Mouse (Mus musculus) embryonic facial prominence, embryonic 12.5 days (tissue): Measurements from ENCODE around the gene Tfap2e. TPM values are rescaled to one million over a fixed set of nuclear protein-coding genes. Genes with fewer than 3 reads are reported as not detected.

Experiments
- ATAC-seq: fragments of 200-750 bp; cut with Nextera tagmentation; 2 replicates; pipeline ENCODE4 v1.8.0; 2017; ENCODE audit not compliant: insufficient number of reproducible peaks, insufficient read depth, low FRiP score, low TSS enrichment
- H3K27ac ChIP-seq: fragments of 300-500 bp; sonication (generic); 2 replicates; pipeline ENCODE4 v1.5.1; 2016; ENCODE audit warnings: mild to moderate bottlenecking
- H3K27me3 ChIP-seq: fragments of 300-500 bp; sonication (generic); 2 replicates; pipeline ENCODE4 v1.6.1; 2016; ENCODE audit warnings: mild to moderate bottlenecking, moderate library complexity
- H3K36me3 ChIP-seq: fragments of 300-500 bp; sonication (generic); 2 replicates; pipeline ENCODE4 v1.6.1; 2016; ENCODE audit warnings: mild to moderate bottlenecking
- H3K4me1 ChIP-seq: fragments of 300-500 bp; sonication (generic); 2 replicates; pipeline ENCODE4 v1.6.1; 2016
- H3K4me2 ChIP-seq: fragments of 300-500 bp; sonication (generic); replicated peaks from 2 replicates; pipeline ENCODE4 v1.6.1; 2016; ENCODE audit warnings: mild to moderate bottlenecking, moderate library complexity
- H3K4me3 ChIP-seq: fragments of 300-500 bp; sonication (generic); 2 replicates; pipeline ENCODE4 v1.5.1; 2016; ENCODE audit warnings: mild to moderate bottlenecking
- H3K9ac ChIP-seq: fragments of 300-500 bp; sonication (generic); 2 replicates; pipeline ENCODE4 v1.6.1; 2016; ENCODE audit warnings: mild to moderate bottlenecking, moderate library complexity
- H3K9me3 ChIP-seq: fragments of 300-500 bp; sonication (generic); 2 replicates; pipeline ENCODE4 v1.6.1; 2016; ENCODE audit warnings: mild to moderate bottlenecking, moderate library complexity
- WGBS: fragments of 180-500 bp; shearing (Covaris S2); methylation state at CpG from one replicate; pipeline ENCODE4 v1.1.7; 2016; 5-methylcytosine and 5-hydroxymethylcytosine counted together
- polyA plus RNA-seq: library from polyadenylated mRNA; unstranded; fragments of >200 nt; fragmentation: Nextera tagmentation; extraction: Ambion mirVana; gene quantifications from 2 replicates; pipeline ENCODE4 v1.2.1, GENCODE M21; 2016

Gene Tfap2e
- polyA plus RNA-seq, 1 experiment from 2014 or later, result not detected

DNA sequence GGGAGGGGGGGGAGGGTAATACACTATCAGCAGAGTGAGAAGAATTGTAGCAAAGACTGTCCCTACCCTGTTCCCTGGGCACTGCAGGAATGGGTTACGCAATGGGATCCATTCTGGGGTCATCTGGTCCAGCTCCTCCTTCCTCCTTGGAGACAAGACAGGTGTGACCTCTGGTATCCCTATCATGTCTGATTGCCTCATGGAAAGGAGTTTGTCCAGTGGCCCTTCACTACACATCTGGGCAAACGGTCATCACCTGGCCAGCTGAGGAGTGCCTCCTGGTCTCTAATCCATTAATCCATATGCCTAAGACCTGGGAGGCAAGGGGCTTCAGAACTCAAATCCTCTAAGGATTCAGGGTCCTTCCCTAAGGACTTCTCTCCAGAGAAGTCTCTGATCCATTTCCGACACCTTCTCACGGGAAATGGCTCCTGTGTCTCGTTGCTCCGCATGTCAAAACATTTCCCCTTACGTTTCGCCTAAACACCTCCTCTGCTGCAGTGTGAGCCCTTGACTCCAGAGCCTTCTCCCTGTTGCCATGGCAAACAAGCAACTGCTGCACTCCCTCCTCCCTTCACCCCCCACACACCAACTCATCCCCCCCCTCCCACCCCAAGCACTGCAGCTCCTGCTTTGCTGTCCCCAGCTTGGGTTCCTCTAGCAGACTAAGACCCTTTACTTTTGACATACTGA lies 15.0 kb upstream of the Tfap2e start:
- Histone ChIP-seq H3K27ac (no peak overlapping the region), H3K4me3 (no peak overlapping the region), H3K36me3 (peaks cover 44% of the 10 kb centered on the region), H3K4me1 (peaks cover 28% of the 10 kb centered on the region), H3K9ac (no peak overlapping the region), H3K4me2 (peak overlapping the region; percentile 99; the same call in 1 of the 2 replicates), H3K27me3 (no peaks in the 10 kb centered on the region), H3K9me3 (no peaks in the 10 kb centered on the region)
- ATAC-seq, result no peak
- 79% methylated on average over 8 of the region's 8 CpGs for WGBS

- 91% methylated on average over 26 of the region's 26 CpGs for WGBS
- Histone ChIP-seq H3K36me3 (peaks cover 49% of the 10 kb centered on the region), H3K4me3 (no peak overlapping the region), H3K27me3 (no peaks in the 10 kb centered on the region), H3K9me3 (no peaks in the 10 kb centered on the region), H3K27ac (no peak overlapping the region), H3K4me2 (no peak overlapping the region), H3K4me1 (peaks cover 28% of the 10 kb centered on the region), H3K9ac (no peak overlapping the region)
- ATAC-seq, result no peak
These were observed 14.1 kb upstream of the Tfap2e start for GRCm38 (mm10) chr4:126750046-126750683.

DNA sequence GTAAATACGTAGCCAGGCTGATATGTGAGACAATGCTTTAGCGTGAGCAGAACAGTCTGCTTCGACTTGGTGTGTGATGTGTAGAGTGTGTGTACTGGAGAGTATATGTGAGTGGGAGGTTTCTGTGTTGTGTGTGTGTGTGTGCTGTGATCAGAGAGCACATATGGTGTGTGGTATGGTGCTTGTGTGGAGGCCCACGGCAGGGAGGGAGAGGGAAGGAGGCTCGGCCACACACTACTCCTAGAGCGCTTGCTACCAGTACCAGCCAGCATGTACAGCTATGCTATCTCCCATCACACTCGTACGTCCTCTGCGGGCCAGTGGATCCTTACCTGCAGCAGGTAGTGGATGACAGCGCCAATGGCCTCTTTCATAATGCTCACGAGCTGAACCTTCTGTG lies 13.5 kb upstream of the Tfap2e start:
- H3K4me1 ChIP-seq, result peaks cover 26% of the 10 kb centered on the region
- H3K4me3 ChIP-seq, result no peak overlapping the region
- ATAC-seq, result no peak
- no peaks in the 10 kb centered on the region for H3K27me3 ChIP-seq
- H3K4me2 ChIP-seq, result no peak overlapping the region
- peaks cover 55% of the 10 kb centered on the region for H3K36me3 ChIP-seq
- H3K27ac ChIP-seq, result no peak overlapping the region
- 86% methylated on average over 11 of the region's 11 CpGs for WGBS
- no peak overlapping the region; the same call in 1 of the 2 replicates for H3K9ac ChIP-seq
- no peaks in the 10 kb centered on the region for H3K9me3 ChIP-seq

GRCm38 (mm10) chr4:126748381-126748780 lies 12.3 kb upstream of the Tfap2e start:
- H3K4me3 ChIP-seq, result no peak overlapping the region
- no peak overlapping the region for H3K27ac ChIP-seq
- H3K4me2 ChIP-seq, result no peak overlapping the region
- no peaks in the 10 kb centered on the region for H3K9me3 ChIP-seq
- H3K27me3 ChIP-seq, result no peaks in the 10 kb centered on the region
- WGBS, result 90% methylated on average over 8 of the region's 8 CpGs
- no peak for ATAC-seq
- peaks cover 60% of the 10 kb centered on the region for H3K36me3 ChIP-seq
- peaks cover 32% of the 10 kb centered on the region for H3K4me1 ChIP-seq
- H3K9ac ChIP-seq, result no peak overlapping the region

DNA sequence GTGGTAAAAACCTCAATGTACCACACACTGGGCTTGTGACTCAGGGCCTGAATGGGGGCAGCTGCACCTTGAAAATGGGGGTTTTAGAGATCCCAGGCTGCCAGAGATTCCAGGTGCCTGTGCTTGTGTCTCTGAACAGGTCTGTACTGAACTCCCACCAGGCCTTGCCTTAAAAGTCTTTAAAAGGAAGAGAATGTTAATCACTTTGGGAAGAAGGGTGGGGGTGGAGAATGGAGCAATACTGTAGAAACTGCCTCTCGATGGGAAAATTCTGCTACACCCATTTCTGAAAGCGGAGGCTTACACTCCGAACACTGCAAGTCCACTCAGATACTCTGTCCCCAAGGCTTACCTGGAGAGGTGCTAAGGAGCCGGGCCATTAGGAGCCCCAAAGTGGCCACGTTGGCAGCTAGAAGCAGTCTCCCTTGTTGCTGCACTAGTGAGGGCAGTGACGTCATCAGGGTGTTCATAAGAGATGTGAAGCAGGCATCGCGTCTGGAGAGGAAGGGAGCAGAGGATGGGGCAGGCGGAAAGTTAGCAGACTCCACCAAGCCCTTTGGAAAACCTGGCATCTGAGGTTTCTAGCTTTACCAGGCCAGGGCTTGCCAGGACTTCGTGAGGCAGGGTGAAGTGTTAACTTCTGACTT lies 10.3 kb upstream of the Tfap2e start:
- H3K27ac ChIP-seq, result no peak overlapping the region
- H3K9ac ChIP-seq, result no peak overlapping the region
- H3K9me3 ChIP-seq, result no peaks in the 10 kb centered on the region
- no peak for ATAC-seq
- H3K27me3 ChIP-seq, result no peaks in the 10 kb centered on the region
- no peak overlapping the region for H3K4me3 ChIP-seq
- 86% methylated on average over 10 of the region's 10 CpGs for WGBS
- no peak overlapping the region for H3K4me2 ChIP-seq
- peaks cover 18% of the 10 kb centered on the region for H3K4me1 ChIP-seq
- H3K36me3 ChIP-seq, result peaks cover 60% of the 10 kb centered on the region

DNA sequence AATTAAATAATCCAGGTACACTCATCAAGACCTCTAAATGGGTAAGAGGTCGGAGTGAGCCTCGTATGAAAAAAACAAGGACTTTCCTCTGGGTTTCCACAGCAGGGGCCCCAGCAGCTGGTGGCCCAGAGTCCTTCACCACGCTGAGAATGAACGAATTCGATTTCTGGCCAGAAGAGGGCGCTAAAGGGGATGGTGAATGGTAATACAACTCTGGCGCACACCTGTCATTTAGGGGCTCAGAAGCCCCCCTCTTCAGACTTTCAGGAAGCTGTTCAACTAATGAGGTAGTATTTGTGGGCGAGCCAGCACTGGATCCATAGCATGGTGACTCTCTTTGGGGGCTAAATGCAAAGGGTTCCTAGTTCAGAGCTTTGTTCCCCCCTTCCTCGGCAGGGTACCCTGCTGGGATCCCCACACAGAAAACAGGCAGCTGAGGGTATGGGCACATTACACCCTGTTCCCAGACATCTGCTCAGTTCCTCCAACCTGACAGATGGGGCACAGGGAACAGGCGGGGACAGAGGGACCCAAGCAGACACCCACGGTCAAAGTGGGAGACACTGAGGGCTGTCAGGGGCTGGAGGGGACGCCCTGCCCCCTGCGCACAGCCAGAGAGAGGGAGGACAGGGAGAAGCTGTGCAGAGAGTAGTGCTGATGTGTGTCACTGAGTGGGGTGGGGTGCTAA lies 9.6 kb upstream of the Tfap2e start:
- Histone ChIP-seq H3K9ac (no peak overlapping the region), H3K4me2 (no peak overlapping the region), H3K27ac (no peak overlapping the region), H3K4me3 (no peak overlapping the region), H3K27me3 (no peaks in the 10 kb centered on the region), H3K9me3 (no peaks in the 10 kb centered on the region), H3K36me3 (peaks cover 57% of the 10 kb centered on the region), H3K4me1 (peaks cover 16% of the 10 kb centered on the region; the same call in 1 of the 2 replicates)
- WGBS, result 43% methylated on average over 13 of the region's 13 CpGs
- no peak for ATAC-seq

GRCm38 (mm10) chr4:126744831-126745230 lies 8.8 kb upstream of the Tfap2e start:
- Histone ChIP-seq H3K9ac (no peak overlapping the region), H3K36me3 (peaks cover 49% of the 10 kb centered on the region), H3K4me1 (peaks cover 21% of the 10 kb centered on the region; the same call in 1 of the 2 replicates), H3K4me3 (no peak overlapping the region), H3K9me3 (no peaks in the 10 kb centered on the region), H3K27ac (no peak overlapping the region), H3K27me3 (no peaks in the 10 kb centered on the region), H3K4me2 (no peak overlapping the region)
- 90% methylated on average over 14 of the region's 14 CpGs for WGBS
- no peak for ATAC-seq

DNA sequence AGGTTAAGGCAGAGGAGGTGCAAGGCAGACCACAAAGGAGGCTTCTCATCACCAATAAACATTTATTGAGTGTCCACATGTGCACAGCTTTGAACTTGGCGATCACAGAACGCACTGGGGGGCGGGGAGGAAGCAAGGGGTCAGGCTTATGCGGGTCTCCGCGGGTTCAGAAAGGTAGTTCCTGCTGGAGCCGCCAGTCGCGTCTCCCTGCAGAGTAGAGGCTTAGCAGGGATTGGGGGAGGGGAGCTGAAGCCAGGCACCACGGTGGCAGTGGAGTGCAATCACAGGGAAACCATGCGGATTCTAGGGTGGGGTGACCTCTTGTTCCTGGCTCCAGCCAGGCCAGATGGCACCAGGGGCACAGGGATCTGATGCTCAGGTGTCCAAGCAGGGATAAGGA lies 7.7 kb upstream of the Tfap2e start:
- peaks cover 41% of the 10 kb centered on the region for H3K36me3 ChIP-seq
- H3K4me1 ChIP-seq, result peaks cover 16% of the 10 kb centered on the region; the same call in 1 of the 2 replicates
- no peak overlapping the region for H3K4me3 ChIP-seq
- no peak overlapping the region for H3K27ac ChIP-seq
- WGBS, result 5% methylated on average over 11 of the region's 11 CpGs
- no peak for ATAC-seq
- H3K27me3 ChIP-seq, result peaks cover 5% of the 10 kb centered on the region
- no peak overlapping the region for H3K9ac ChIP-seq
- H3K9me3 ChIP-seq, result no peaks in the 10 kb centered on the region
- no peak overlapping the region for H3K4me2 ChIP-seq

DNA sequence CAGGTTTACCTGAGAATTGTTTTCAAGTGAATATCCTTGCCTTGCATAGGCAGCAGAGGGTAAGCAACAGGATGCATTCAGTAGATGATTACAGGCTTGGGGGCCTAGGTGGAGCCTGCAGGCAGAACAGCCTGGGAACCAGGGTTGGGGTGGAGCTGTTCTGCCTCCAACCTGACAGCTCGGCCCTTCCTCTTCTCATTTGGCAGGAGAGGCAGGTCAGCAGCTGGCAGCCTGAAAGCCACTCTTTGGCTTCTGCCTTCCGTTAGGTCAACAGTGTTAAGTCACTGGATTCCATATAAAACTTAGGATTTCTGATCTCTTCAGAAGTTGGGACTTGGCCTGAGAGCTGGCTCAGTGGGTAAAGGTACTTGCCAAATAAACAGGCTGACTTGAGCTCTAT lies 6.9 kb upstream of the Tfap2e start:
- Histone ChIP-seq H3K27me3 (peaks cover 13% of the 10 kb centered on the region), H3K27ac (no peak overlapping the region), H3K36me3 (peaks cover 34% of the 10 kb centered on the region), H3K9ac (no peak overlapping the region), H3K4me2 (no peak overlapping the region), H3K9me3 (no peaks in the 10 kb centered on the region), H3K4me3 (no peak overlapping the region), H3K4me1 (peaks cover 16% of the 10 kb centered on the region; the same call in 1 of the 2 replicates)
- WGBS, result 56% methylated on average over 2 of the region's 2 CpGs
- no peak for ATAC-seq

DNA sequence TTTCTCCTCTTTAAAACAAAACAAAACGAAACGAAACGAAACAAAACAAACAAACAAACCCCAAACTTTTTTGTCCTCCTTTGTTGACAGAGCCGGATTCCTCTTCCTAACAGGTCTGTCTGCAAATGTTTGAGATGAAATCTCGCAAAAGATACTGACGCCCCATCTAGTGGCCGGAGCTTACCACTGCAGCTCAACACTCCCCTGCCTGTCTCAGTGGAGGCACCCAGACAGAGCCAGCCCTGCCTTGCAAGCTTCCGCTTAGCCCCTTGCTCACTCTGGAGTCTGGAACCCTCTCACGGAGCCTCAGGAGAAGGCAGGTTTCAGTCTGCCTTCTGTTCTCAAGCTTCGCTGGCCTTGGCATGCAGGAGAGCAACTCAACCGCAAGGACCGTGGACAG lies 5.4 kb upstream of the Tfap2e start:
- Histone ChIP-seq H3K27me3 (peaks cover 28% of the 10 kb centered on the region), H3K4me2 (no peak overlapping the region; the same call in 1 of the 2 replicates), H3K4me3 (no peak overlapping the region), H3K9me3 (no peaks in the 10 kb centered on the region), H3K9ac (no peak overlapping the region), H3K4me1 (peaks cover 16% of the 10 kb centered on the region; the same call in 1 of the 2 replicates), H3K36me3 (peaks cover 21% of the 10 kb centered on the region), H3K27ac (no peak overlapping the region)
- ATAC-seq, result no peak
- WGBS, result 3% methylated on average over 12 of the region's 12 CpGs

GRCm38 (mm10) chr4:126739966-126740676 lies 4.1 kb upstream of the Tfap2e start:
- H3K27me3 ChIP-seq, result peaks cover 41% of the 10 kb centered on the region
- H3K4me1 ChIP-seq, result peaks cover 22% of the 10 kb centered on the region; the same call in 1 of the 2 replicates
- 14% methylated on average over 10 of the region's 10 CpGs for WGBS

More at GRCm38 (mm10) chr4:126739966-126740676, 4.1 kb upstream of the Tfap2e start:
- no peak overlapping the region for H3K9ac ChIP-seq
- no peak overlapping the region for H3K4me3 ChIP-seq
- no peak overlapping the region for H3K27ac ChIP-seq
- no peak for ATAC-seq
- H3K4me2 ChIP-seq, result no peak overlapping the region
- peaks cover 11% of the 10 kb centered on the region for H3K36me3 ChIP-seq
- H3K9me3 ChIP-seq, result no peaks in the 10 kb centered on the region
